Mouse (Mus musculus) C2C12 (cell line): Measurements from ENCODE around the gene Lamb2. TPM values are rescaled to one million over a fixed set of nuclear protein-coding genes. Genes with fewer than 3 reads are reported as not detected.
A peak's percentile ranks its signal among the peaks of the same experiment; 100 is the strongest.

Source experiments
- H3K27me3 ChIP-seq: one replicate; pipeline ENCODE4 v1.6.1; 2011; ENCODE audit not compliant: control insufficient read depth, insufficient read depth, insufficient read length
- H3K36me3 ChIP-seq: one replicate; pipeline ENCODE4 v1.6.1; 2011; ENCODE audit not compliant: control insufficient read depth, insufficient read depth
- H3K4me3 ChIP-seq: one replicate; pipeline ENCODE4 v1.5.1; 2011; ENCODE audit warnings: mild to moderate bottlenecking, control low read depth; ENCODE audit not compliant: poor library complexity, insufficient read depth, severe bottlenecking
- H3K79me2 ChIP-seq: one replicate; pipeline ENCODE4 v1.6.1; 2011; ENCODE audit not compliant: control insufficient read depth, insufficient read depth
- H3K79me3 ChIP-seq: one replicate; pipeline ENCODE4 v1.6.1; 2011; ENCODE audit warnings: low read depth, control low read depth
- H3ac ChIP-seq: one replicate; pipeline ENCODE3; 2011; ENCODE audit warnings: low read depth; ENCODE audit not compliant: control insufficient read depth, insufficient read length
- CEBPB ChIP-seq: IDR thresholded peaks from one replicate; pipeline ENCODE4 v1.6.1; 2011; ENCODE audit warnings: low read depth, mild to moderate bottlenecking, control low read depth, moderate library complexity
- CTCF ChIP-seq: IDR thresholded peaks from one replicate; pipeline ENCODE4 v1.5.1; 2011; ENCODE audit not compliant: control insufficient read depth, insufficient read depth, insufficient read length
- FOSL1 ChIP-seq: IDR thresholded peaks from one replicate; pipeline ENCODE4 v1.8.0; 2011; ENCODE audit warnings: mild to moderate bottlenecking, low read length; ENCODE audit not compliant: poor library complexity, insufficient read depth, severe bottlenecking
- MAX ChIP-seq: IDR thresholded peaks from one replicate; pipeline ENCODE4 v1.6.1; 2011; ENCODE audit warnings: mild to moderate bottlenecking, control low read depth
- MYOD1 ChIP-seq: IDR thresholded peaks from one replicate; pipeline ENCODE4 v1.6.1; 2011; ENCODE audit warnings: low read depth; ENCODE audit not compliant: control insufficient read depth, insufficient read length
- MYOG ChIP-seq: IDR thresholded peaks from one replicate; pipeline ENCODE4 v1.6.1; 2011; ENCODE audit not compliant: control insufficient read depth, insufficient read length; ENCODE audit errors: extremely low read depth
- USF1 ChIP-seq: IDR thresholded peaks from one replicate; pipeline ENCODE4 v1.6.1; 2011; ENCODE audit warnings: low read depth, mild to moderate bottlenecking, control low read depth, moderate library complexity
- polyA plus RNA-seq: library from polyadenylated mRNA; unstranded; fragments of >200 nt; fragmentation: generic; extraction: Trizol; gene quantifications from one replicate; pipeline ENCODE4 v1.2.1, GENCODE M21; 2012; ENCODE audit warnings: missing spikeins

Gene Lamb2
- polyA plus RNA-seq, 1 experiment, result 36.3 TPM

- Histone ChIP-seq H3K27me3 (no peaks in the 10 kb centered on the region), H3K79me3 (peaks cover 15% of the 10 kb centered on the region), H3K4me3 (peak within 1 kb of the TSS; percentile 50), H3K36me3 (peaks cover 35% of the 10 kb centered on the region), H3K79me2 (peaks cover 20% of the 10 kb centered on the region), H3ac (peak within 1 kb of the TSS; percentile 99)
- TF ChIP-seq MAX (no peak), MYOD1 (no peak), MYOG (no peak), CTCF (no peak), USF1 (no peak)
Observed at GRCm38 (mm10) chr9:108507619-108508434, 28.3 kb downstream of the Lamb2 start, which contains the start of gene Qars. TSS of gene Qars (plus strand) at chr9:108507706.

DNA sequence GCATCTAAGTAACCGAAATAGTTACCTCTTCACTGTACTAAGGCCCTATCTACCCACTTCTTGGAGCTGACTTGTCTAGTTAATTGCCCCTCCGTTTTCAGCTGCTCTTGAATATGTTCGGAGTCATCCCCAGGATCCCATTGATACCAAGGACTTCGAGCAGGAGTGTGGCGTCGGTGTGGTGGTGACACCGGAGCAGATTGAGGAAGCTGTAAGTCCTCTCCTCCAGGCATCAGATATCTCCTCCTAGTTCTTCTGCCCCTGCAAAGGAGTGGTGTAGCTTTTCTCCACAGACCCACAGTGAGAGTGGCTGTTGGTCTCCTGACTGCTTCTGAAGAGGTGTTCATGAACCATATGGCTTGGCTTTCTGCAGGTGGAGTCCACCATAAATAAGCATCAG is 29.2 kb downstream of the Lamb2 start:
- no peak for TF ChIP-seq MYOG
- TF ChIP-seq CEBPB, result no peak
- Histone ChIP-seq H3K4me3 (peak overlapping the region; percentile 50), H3K27me3 (no peaks in the 10 kb centered on the region), H3K79me2 (peaks cover 20% of the 10 kb centered on the region), H3ac (peak overlapping the region; percentile 99), H3K79me3 (peaks cover 15% of the 10 kb centered on the region), H3K36me3 (peaks cover 41% of the 10 kb centered on the region)

GRCm38 (mm10) chr9:108516380-108517251 is 37.1 kb downstream of the Lamb2 start, which contains the start of gene Qrich1:
TSS of gene Qrich1 (plus strand) at chr9:108516806.
- H3ac ChIP-seq, result peak within 1 kb of the TSS; percentile 92
- TF ChIP-seq USF1, result no peak
- peak; percentile 69 for TF ChIP-seq MAX
- H3K27me3 ChIP-seq, result no peaks in the 10 kb centered on the region
- H3K79me2 ChIP-seq, result peaks cover 44% of the 10 kb centered on the region
- peak within 1 kb of the TSS; percentile 72 for H3K4me3 ChIP-seq
- H3K36me3 ChIP-seq, result peaks cover 55% of the 10 kb centered on the region
- H3K79me3 ChIP-seq, result peaks cover 39% of the 10 kb centered on the region

DNA sequence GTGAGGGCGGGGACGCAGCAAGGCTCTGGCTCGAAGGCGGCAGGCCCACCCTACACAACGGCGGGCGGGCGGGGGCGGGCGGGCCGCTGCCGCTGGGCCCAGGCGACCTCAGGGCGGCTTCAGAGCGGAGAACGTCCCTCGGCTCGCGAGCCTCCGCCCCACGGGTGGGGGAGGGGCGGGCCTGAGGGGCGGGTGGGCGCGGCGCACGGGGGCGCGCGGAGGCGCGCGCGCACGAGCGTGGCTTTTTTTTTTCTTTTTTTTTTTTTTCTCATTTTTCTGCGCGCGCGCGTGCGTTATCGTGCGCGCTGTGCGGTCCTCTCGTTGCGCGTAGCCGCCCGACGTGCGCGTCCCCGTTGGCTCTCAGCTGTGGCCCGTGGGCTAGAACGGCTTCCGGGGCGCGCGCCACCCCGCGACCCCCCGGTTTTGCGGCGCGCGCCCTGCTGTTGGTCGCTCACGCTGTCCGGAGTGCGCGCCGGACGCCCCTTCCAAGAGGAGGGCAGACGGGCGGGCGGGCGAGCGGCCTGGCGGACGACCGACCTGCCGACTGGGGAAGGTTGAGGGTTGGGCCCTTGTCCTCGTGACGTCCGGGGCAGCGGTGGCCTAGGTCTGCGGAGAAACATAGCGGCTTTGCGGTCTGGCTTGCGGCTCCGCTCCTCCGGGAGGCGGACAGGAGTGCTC is 37.9 kb downstream of the Lamb2 start:
- no peaks in the 10 kb centered on the region for H3K27me3 ChIP-seq
- H3ac ChIP-seq, result peak overlapping the region; percentile 92
- peaks cover 47% of the 10 kb centered on the region for H3K79me3 ChIP-seq
- H3K4me3 ChIP-seq, result peak overlapping the region; percentile 72
- peaks cover 47% of the 10 kb centered on the region for H3K36me3 ChIP-seq
- TF ChIP-seq CTCF, result no peak
- no peak for TF ChIP-seq CEBPB
- no peak for TF ChIP-seq MYOG
- no peak for TF ChIP-seq USF1
- TF ChIP-seq MYOD1, result no peak
- no peak for TF ChIP-seq MAX
- TF ChIP-seq FOSL1, result no peak
- H3K79me2 ChIP-seq, result peaks cover 51% of the 10 kb centered on the region

- no peaks in the 10 kb centered on the region for H3K27me3 ChIP-seq
- H3ac ChIP-seq, result peak overlapping the region; percentile 75
- TF ChIP-seq FOSL1, result no peak
- TF ChIP-seq CEBPB, result no peak
- no peak for TF ChIP-seq USF1
- H3K36me3 ChIP-seq, result peaks cover 42% of the 10 kb centered on the region
- H3K79me2 ChIP-seq, result peaks cover 57% of the 10 kb centered on the region
- H3K4me3 ChIP-seq, result peak overlapping the region; percentile 72
- H3K79me3 ChIP-seq, result peaks cover 52% of the 10 kb centered on the region
Observed at GRCm38 (mm10) chr9:108517931-108518332, 38.4 kb downstream of the Lamb2 start.
